In genomic region chr5:137185362-137185761, GRCm38 (mm10) we compare ENCODE assay signal across 20 mouse cellular contexts. TPM values are rescaled to one million over a fixed set of nuclear protein-coding genes. Genes with fewer than 3 reads are reported as not detected.
"Had no signal": no experiment of that assay in that cellular context is flagged by ENCODE, and none has a peak within 500 bp of the region (broad histone marks: within the 10 kb centered on the region; RNA-seq: fewer than 3 reads in every experiment).

No protein-coding gene starts in this region.

- H3K4me2 ChIP-seq: kidney, embryonic 15.5 days; limb, embryonic 15.5 days; liver, embryonic 12.5 days; midbrain, embryonic 12.5 days; stomach, embryonic 15.5 days had no signal

- H3K4me3 ChIP-seq: kidney, embryonic 15.5 days; limb, embryonic 15.5 days; liver, embryonic 12.5 days; midbrain, embryonic 12.5 days; stomach, embryonic 15.5 days had no signal

- ATAC-seq: liver, embryonic 12.5 days had no signal

- H3K9me3 ChIP-seq: kidney, embryonic 15.5 days; limb, embryonic 15.5 days; liver, embryonic 12.5 days; midbrain, embryonic 12.5 days; stomach, embryonic 15.5 days had no signal

- H3K9ac ChIP-seq: kidney, embryonic 15.5 days; limb, embryonic 15.5 days; liver, embryonic 12.5 days; midbrain, embryonic 12.5 days; stomach, embryonic 15.5 days had no signal

- DNase-seq: kidney, adult 18-20 months; kidney, postnatal 14 days; layer of hippocampus, postnatal 36 days; right cerebral cortex, postnatal 14 days; thymus, postnatal 36 days had no signal

- H3K4me1 ChIP-seq: midbrain, embryonic 12.5 days; stomach, embryonic 15.5 days had no signal

- H3K36me3 ChIP-seq: kidney, embryonic 15.5 days; limb, embryonic 15.5 days; liver, embryonic 12.5 days; midbrain, embryonic 12.5 days; stomach, embryonic 15.5 days had no signal

- H3K27ac ChIP-seq: kidney, embryonic 15.5 days; limb, embryonic 15.5 days; liver, embryonic 12.5 days; midbrain, embryonic 12.5 days; stomach, embryonic 15.5 days had no signal

RNA-seq across cellular contexts. Expression of gene Muc3a, which starts 26.8 kb away (rescaled TPM):
- total RNA-seq: midbrain, postnatal 0 days had no signal
- polyA plus RNA-seq: limb, embryonic 11.5 days; lung, embryonic 16.5 days had no signal

RNA-seq across cellular contexts. Expression of gene Muc3, which starts 36.2 kb away (rescaled TPM):
- total RNA-seq: layer of hippocampus, adult 8-10 months; layer of hippocampus, postnatal 36 days; left cerebral cortex, adult 8-10 months; left cerebral cortex, postnatal 25 days; megakaryocyte-erythroid progenitor cell, adult 5-6 weeks; midbrain, postnatal 0 days had no signal
- polyA plus RNA-seq: kidney, embryonic 15.5 days; limb, embryonic 11.5 days; limb, embryonic 15.5 days; liver, embryonic 12.5 days; liver, embryonic 16.5 days; lung, embryonic 16.5 days; midbrain, embryonic 12.5 days; midbrain, postnatal 0 days; neural tube, embryonic 14.5 days; spleen, adult 2 months had no signal
